Mouse (Mus musculus): ENCODE results near the gene E2f1. TPM values are rescaled to one million over a fixed set of nuclear protein-coding genes. Genes with fewer than 3 reads are reported as not detected.
A peak's percentile ranks its signal among the peaks of the same experiment; 100 is the strongest.

Gene E2f1
- total RNA-seq, 2 experiments from 2014 or later: 16.6 TPM

GRCm38 (mm10) chr2:154552424-154552907 is 17.2 kb downstream of the E2f1 start:
- DNase-seq (ENCODE audit: low spot score in 2 of 2): peak; percentile 50 to 83

- DNase-seq (ENCODE audit: low spot score in 2 of 2): no peak
Measured at GRCm38 (mm10) chr2:154551927-154552326, 17.8 kb downstream of the E2f1 start.

GRCm38 (mm10) chr2:154551476-154551875 is 18.2 kb downstream of the E2f1 start, which contains the start of gene Actl10:
Actl10 (plus strand) TSS chr2:154551776.
- DNase-seq (ENCODE audit: low spot score in 2 of 2): no peak

- no peak for DNase-seq (ENCODE audit: low spot score in 2 of 2)
Measured at GRCm38 (mm10) chr2:154550937-154551336, 18.8 kb downstream of the E2f1 start.

- DNase-seq (ENCODE audit: low spot score in 2 of 2): no peak
Measured at GRCm38 (mm10) chr2:154549886-154550189, 19.9 kb downstream of the E2f1 start.

- peak; percentile 59 to 72 for DNase-seq (ENCODE audit: low spot score in 2 of 2)
Measured at GRCm38 (mm10) chr2:154549127-154549885, 20.4 kb downstream of the E2f1 start.

- DNase-seq (ENCODE audit: low spot score in 2 of 2): no peak
Measured at GRCm38 (mm10) chr2:154548688-154549087, 21.0 kb downstream of the E2f1 start.

GRCm38 (mm10) chr2:154546711-154547110 is 23.0 kb downstream of the E2f1 start, which contains the start of gene 1700003F12Rik:
1700003F12Rik (plus strand) TSS chr2:154547085.
- DNase-seq (ENCODE audit: low spot score in 2 of 2): no peak

- peak in 1 of 2 experiments; percentile 53 for DNase-seq (ENCODE audit: low spot score in 2 of 2)
Measured at GRCm38 (mm10) chr2:154543567-154544347, 25.9 kb downstream of the E2f1 start.

GRCm38 (mm10) chr2:154541630-154542029 is 28.1 kb downstream of the E2f1 start:
- DNase-seq (ENCODE audit: low spot score in 2 of 2): no peak

- DNase-seq (ENCODE audit: low spot score in 2 of 2): no peak
Measured at GRCm38 (mm10) chr2:154539720-154540119, 30.0 kb downstream of the E2f1 start.

GRCm38 (mm10) chr2:154538710-154539109 is 31.0 kb downstream of the E2f1 start:
- DNase-seq (ENCODE audit: low spot score in 2 of 2): no peak

- no peak for DNase-seq (ENCODE audit: low spot score in 2 of 2)
Measured at GRCm38 (mm10) chr2:154538310-154538709, 31.4 kb downstream of the E2f1 start.

GRCm38 (mm10) chr2:154534704-154535270 is 34.9 kb downstream of the E2f1 start:
- no peak for DNase-seq (ENCODE audit: low spot score in 2 of 2)

GRCm38 (mm10) chr2:154532888-154533287 is 36.8 kb downstream of the E2f1 start:
- no peak for DNase-seq (ENCODE audit: low spot score in 2 of 2)

- DNase-seq (ENCODE audit: low spot score in 2 of 2): no peak
Measured at GRCm38 (mm10) chr2:154526531-154526930, 43.2 kb downstream of the E2f1 start.

GRCm38 (mm10) chr2:154525285-154525684 is 44.4 kb downstream of the E2f1 start:
- DNase-seq (ENCODE audit: low spot score in 2 of 2): no peak

- no peak for DNase-seq (ENCODE audit: low spot score in 2 of 2)
Measured at GRCm38 (mm10) chr2:154522334-154522733, 47.4 kb downstream of the E2f1 start.

- no peak for DNase-seq (ENCODE audit: low spot score in 2 of 2)
Measured at GRCm38 (mm10) chr2:154521449-154521848, 48.2 kb downstream of the E2f1 start.

- no peak for DNase-seq (ENCODE audit: low spot score in 2 of 2)
Measured at GRCm38 (mm10) chr2:154517424-154517823, 52.3 kb downstream of the E2f1 start.

- DNase-seq (ENCODE audit: low spot score in 2 of 2): no peak
Measured at GRCm38 (mm10) chr2:154516944-154517343, 52.7 kb downstream of the E2f1 start.

- no peak for DNase-seq (ENCODE audit: low spot score in 2 of 2)
Measured at GRCm38 (mm10) chr2:154510141-154510540, 59.6 kb downstream of the E2f1 start.

Data from gastrocnemius, postnatal 4 days (tissue).